Mouse (Mus musculus) brain, embryonic 14.5 days (tissue): Measurements from ENCODE around the gene Nos1.

Source experiments
- CTCF ChIP-seq: fragments of 200-500 bp; IDR thresholded peaks from 2 replicates; pipeline ENCODE4 v1.5.1; 2012; ENCODE audit warnings: inconsistent platforms, mild to moderate bottlenecking, moderate library complexity, borderline replicate concordance; ENCODE audit not compliant: insufficient read depth, insufficient read length; ENCODE audit errors: extremely low read depth
- POLR2A ChIP-seq: fragments of 200-500 bp; IDR thresholded peaks from 2 replicates; pipeline ENCODE4 v1.6.1; 2012; ENCODE audit warnings: mild to moderate bottlenecking, inconsistent platforms, borderline replicate concordance; ENCODE audit not compliant: poor library complexity, insufficient read depth, insufficient read length, severe bottlenecking; ENCODE audit errors: extremely low read depth

- TF ChIP-seq POLR2A = no peak
- peak; percentile 98 for TF ChIP-seq CTCF
These were observed 221.2 kb downstream of the Nos1 start for GRCm38 (mm10) chr5:118002059-118002458.
